ENCODE assay signal across 8 mouse cellular contexts in genomic region chr6:135197446-135197845, GRCm38 (mm10). TPM values are rescaled to one million over a fixed set of nuclear protein-coding genes. Genes with fewer than 3 reads are reported as not detected.
DNase-seq lines count a peak whose midpoint lies in the region; ATAC-seq and TF ChIP-seq lines count a peak whose summit lies in the region.

No protein-coding gene starts in this region.

- H3K36me3 ChIP-seq in heart, embryonic 14.5 days (ENCODE audit: control insufficient read depth, insufficient read depth, low read length): no peaks in the 10 kb centered on the region
- H3K36me3 ChIP-seq in G1E (replicated peaks): peaks cover 38% of the 10 kb centered on the region
- no peaks in the 10 kb centered on the region for H3K36me3 ChIP-seq in forebrain, embryonic 16.5 days (ENCODE audit: control insufficient read depth, insufficient read depth)
- H3K36me3 ChIP-seq in macrophage (ENCODE audit: inconsistent target): no peaks in the 10 kb centered on the region

- TF ChIP-seq CTCF in G1E (IDR thresholded peaks at IDR 0.05; ENCODE audit: low read depth, low read length): no peak

- peak overlapping the region; percentile 83 for H3K9ac ChIP-seq in heart, embryonic 14.5 days (ENCODE audit: low read length)
- H3K9ac ChIP-seq in forebrain, embryonic 16.5 days (replicated peaks; ENCODE audit: low read depth, low read length): peak overlapping the region; percentile 84

- H3K79me2 ChIP-seq in macrophage (ENCODE audit: inconsistent target): no peaks in the 10 kb centered on the region

- DNase-seq in heart, adult 8-10 months (ENCODE audit: low spot score): no peak
- DNase-seq in G1E (ENCODE audit: low spot score): no peak
- DNase-seq in urinary bladder, adult 18-20 months (ENCODE audit: low spot score in 2 of 2): no peak
- no peak for DNase-seq in spleen, adult 12 weeks (ENCODE audit: low spot score)

- peak overlapping the region; percentile 72 for H3K4me2 ChIP-seq in heart, embryonic 14.5 days (ENCODE audit: low read length)
- H3K4me2 ChIP-seq in forebrain, embryonic 16.5 days (ENCODE audit: low read length): peak overlapping the region; percentile 60

- 19% methylated on average over 7 of the region's 7 CpGs for WGBS in heart, embryonic 14.5 days
- WGBS in forebrain, embryonic 16.5 days: 17% methylated on average over 7 of the region's 7 CpGs
- 38% methylated on average over 3 of the region's 7 CpGs for WGBS in macrophage (ENCODE audit: missing documents)

- peak overlapping the region; percentile 69 to 85 for H3K4me3 ChIP-seq in heart, embryonic 14.5 days (ENCODE audit: control insufficient read depth in 1 of 2, insufficient read depth in 1 of 2, low read depth in 1 of 2, low read length in 2 of 2)
- H3K4me3 ChIP-seq in G1E (ENCODE audit: low read depth, low read length) (peak overlapping the region; percentile 78), macrophage (ENCODE audit: inconsistent target) (peak overlapping the region; percentile 51; the same call in 1 of the 2 replicates)
- H3K4me3 ChIP-seq in forebrain, embryonic 16.5 days (replicated peaks; ENCODE audit: low read length): peak overlapping the region; percentile 76

- peaks cover 4 to 12% of the 10 kb centered on the region in 2 experiments for H3K4me1 ChIP-seq in heart, embryonic 14.5 days (ENCODE audit: control insufficient read depth in 2 of 2, insufficient read depth in 2 of 2, low read length in 2 of 2)
- peaks cover 33% of the 10 kb centered on the region for H3K4me1 ChIP-seq in G1E (ENCODE audit: insufficient read depth, low read depth, low read length)
- H3K4me1 ChIP-seq in forebrain, embryonic 16.5 days (replicated peaks; ENCODE audit: control insufficient read depth, insufficient read depth, low read length): peaks cover 20% of the 10 kb centered on the region

- no peaks in the 10 kb centered on the region for H3K27me3 ChIP-seq in heart, embryonic 14.5 days (ENCODE audit: control insufficient read depth, insufficient read depth, low read length)
- H3K27me3 ChIP-seq in G1E (ENCODE audit: insufficient read depth, low read length): no peaks in the 10 kb centered on the region
- H3K27me3 ChIP-seq in forebrain, embryonic 16.5 days (replicated peaks; ENCODE audit: control insufficient read depth, insufficient read depth, low read length): no peaks in the 10 kb centered on the region

- ATAC-seq in heart, embryonic 14.5 days (ENCODE audit: insufficient number of reproducible peaks, insufficient read depth, low FRiP score, low read depth): no peak
- no peak for ATAC-seq in G1E (ENCODE audit: extremely low read depth, insufficient number of reproducible peaks, low FRiP score, poor library complexity, severe bottlenecking)
- no peak for ATAC-seq in forebrain, embryonic 16.5 days
- no peak for ATAC-seq in cerebellum, adult (ENCODE audit: insufficient number of reproducible peaks, low FRiP score, low TSS enrichment)

- no peaks in the 10 kb centered on the region for H3K9me3 ChIP-seq in heart, embryonic 14.5 days (ENCODE audit: control insufficient read depth, low read length)
- peaks cover 17% of the 10 kb centered on the region for H3K9me3 ChIP-seq in G1E (replicated peaks)
- no peaks in the 10 kb centered on the region for H3K9me3 ChIP-seq in forebrain, embryonic 16.5 days (ENCODE audit: control insufficient read depth, low read length)

- H3K27ac ChIP-seq in heart, embryonic 14.5 days (replicated peaks in 1 of 2; ENCODE audit: control insufficient read depth in 1 of 2, insufficient read depth in 1 of 2, low read depth in 2 of 2, low read length in 2 of 2): no peak overlapping the region
- H3K27ac ChIP-seq in forebrain, embryonic 16.5 days (ENCODE audit: low read length): no peak overlapping the region
- no peak overlapping the region for H3K27ac ChIP-seq in macrophage

RNA-seq across cellular contexts. Expression of gene Fam234b, which starts 0.3 kb away (rescaled TPM):
- polyA plus RNA-seq in heart, embryonic 14.5 days (2014; fragmentation: Nextera tagmentation; extraction: Ambion mirVana): 7.9 and 8.9 TPM in 2 replicates
- total RNA-seq in heart, adult 8-10 months (2022): 10 to 100 TPM in 2 of 4 experiments, 1 to 10 TPM in 2; 7.1 to 11.9 (median 10.3) TPM
- total RNA-seq in G1E (2014; fragmentation: Nextera tagmentation) (26.3 and 37.3 TPM in 2 replicates), G1E (2017) (18.0 and 18.3 TPM in 2 replicates)
- polyA plus RNA-seq in G1E (2012) (6.6 and 7.5 TPM in 2 replicates), macrophage (2018) (4.6 to 8.6 TPM (median 8.0 TPM) in 3 replicates)
- 93.7 and 103 TPM in 2 replicates for polyA plus RNA-seq in forebrain, embryonic 16.5 days (2015; fragmentation: Nextera tagmentation; extraction: Ambion mirVana)
- total RNA-seq in macrophage (2018; cell fraction: chromatin; rRNA removed): 10 to 100 TPM in 8 of 26 experiments, 1 to 10 TPM in 15, under 1 TPM in 3; 0.54 to 12.5 (median 7.3) TPM
- total RNA-seq in macrophage (2018; cell fraction: cytosol; rRNA removed): 1 to 10 TPM; 4.2 to 9.2 (median 6.4) TPM
- 10 to 100 TPM in 18 of 26 experiments, 1 to 10 TPM in 8; 2.9 to 22.3 (median 12.3) TPM for total RNA-seq in macrophage (2018; cell fraction: nucleus; rRNA removed)

RNA-seq across cellular contexts. Expression of gene Hebp1, which starts 0.4 kb away (rescaled TPM):
- 2.5 and 9.2 TPM in 2 replicates for polyA plus RNA-seq in heart, embryonic 14.5 days (2014; fragmentation: Nextera tagmentation; extraction: Ambion mirVana)
- 10 to 100 TPM; 56.9 to 61.7 (median 58.6) TPM for total RNA-seq in heart, adult 8-10 months (2022)
- 21.4 and 21.7 TPM in 2 replicates for total RNA-seq in G1E (2014; fragmentation: Nextera tagmentation)
- total RNA-seq in G1E (2017): 42.0 and 45.4 TPM in 2 replicates
- polyA plus RNA-seq in G1E (2012): 2.8 and 5.6 TPM in 2 replicates
- polyA plus RNA-seq in forebrain, embryonic 16.5 days (2015; fragmentation: Nextera tagmentation; extraction: Ambion mirVana): 2.7 and 4.8 TPM in 2 replicates
- total RNA-seq in macrophage (2018; cell fraction: chromatin; rRNA removed): 10 to 100 TPM in 23 of 26 experiments, 1 to 10 TPM in 3; 8.2 to 46.7 (median 20.9) TPM
- total RNA-seq in macrophage (2018; cell fraction: cytosol; rRNA removed): 100 to 1,000 TPM in 1 of 26 experiments, 10 to 100 TPM in 25; 40.2 to 114 (median 58.5) TPM
- 10 to 100 TPM in 25 of 26 experiments, 1 to 10 TPM in 1; 10.0 to 53.3 (median 26.2) TPM for total RNA-seq in macrophage (2018; cell fraction: nucleus; rRNA removed)
- 80.2 to 97.2 TPM (median 86.9 TPM) in 3 replicates for polyA plus RNA-seq in macrophage (2018)

RNA-seq across cellular contexts. Expression of gene Gsg1, which starts 56.7 kb away (rescaled TPM):
- polyA plus RNA-seq in heart, embryonic 14.5 days (2014; fragmentation: Nextera tagmentation; extraction: Ambion mirVana): 0.71 and 0.74 TPM in 2 replicates
- total RNA-seq in heart, adult 8-10 months (2022): under 1 TPM; 0.31 to 0.47 (median 0.42) TPM
- total RNA-seq in G1E (2014; fragmentation: Nextera tagmentation): not detected in 2 replicates
- total RNA-seq in G1E (2017): not detected in 2 replicates
- polyA plus RNA-seq in G1E (2012): not detected in 2 replicates
- 0.32 TPM in 1 of 2 replicates, not detected in the other for polyA plus RNA-seq in forebrain, embryonic 16.5 days (2015; fragmentation: Nextera tagmentation; extraction: Ambion mirVana)
- total RNA-seq in macrophage (2018; cell fraction: chromatin; rRNA removed): not detected
- under 1 TPM in 19 of 26 experiments, not detected in 7; 0.10 to 0.37 (median 0.16) TPM for total RNA-seq in macrophage (2018; cell fraction: cytosol; rRNA removed)
- not detected for total RNA-seq in macrophage (2018; cell fraction: nucleus; rRNA removed)
- polyA plus RNA-seq in macrophage (2018): 0.14 to 0.51 TPM (median 0.18 TPM) in 3 replicates
